Mouse (Mus musculus): ENCODE measurements around the gene Kcnh2. TPM values are rescaled to one million over a fixed set of nuclear protein-coding genes. Genes with fewer than 3 reads are reported as not detected.
A peak's percentile ranks its signal among the peaks of the same experiment; 100 is the strongest.

The Kcnh2 gene
- polyA plus RNA-seq, 1 experiment from 2014 or later, result 21.0 TPM

GRCm38 (mm10) chr5:24347186-24347875 is 4.1 kb downstream of the Kcnh2 start:
- Histone ChIP-seq H3K4me2 (peak overlapping the region; percentile 93; the same call in 1 of the 2 replicates), H3K27ac (peak overlapping the region; percentile 99), H3K36me3 (peaks cover 5% of the 10 kb centered on the region; the same call in 1 of the 2 replicates), H3K4me1 (replicated peaks) (peaks cover 87% of the 10 kb centered on the region), H3K9me3 (replicated peaks) (no peaks in the 10 kb centered on the region), H3K4me3 (peak overlapping the region; percentile 81; the same call in 1 of the 2 replicates), H3K9ac (no peak overlapping the region), H3K27me3 (no peaks in the 10 kb centered on the region)
- ATAC-seq (replicated peaks; ENCODE audit: insufficient number of reproducible peaks, insufficient read depth, low FRiP score, low read depth), result no peak
- 52% methylated on average over 7 of the region's 7 CpGs for WGBS

DNA sequence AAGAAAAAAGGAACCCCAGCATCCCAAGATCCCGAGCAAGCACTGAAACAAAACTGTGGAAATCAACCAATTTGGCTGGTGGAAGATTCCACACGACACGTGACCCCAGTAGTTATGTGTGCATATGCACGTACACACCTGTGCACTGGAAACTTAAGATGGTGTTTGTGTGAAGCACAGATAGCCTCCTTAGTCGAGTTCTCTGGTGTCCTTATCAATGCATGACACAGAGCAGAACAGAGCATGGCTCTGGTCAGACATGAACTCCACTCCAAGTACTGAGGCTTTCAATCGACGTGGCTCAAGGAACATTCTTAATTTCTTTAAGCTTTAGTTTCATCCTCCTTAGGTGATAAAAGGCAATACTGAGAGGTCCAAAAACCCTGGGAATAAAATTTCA is 5.1 kb downstream of the Kcnh2 start:
- Histone ChIP-seq H3K9me3 (replicated peaks) (no peaks in the 10 kb centered on the region), H3K27ac (peak overlapping the region; percentile 99; the same call in 1 of the 2 replicates), H3K9ac (no peak overlapping the region), H3K36me3 (peaks cover 5% of the 10 kb centered on the region; the same call in 1 of the 2 replicates), H3K27me3 (no peaks in the 10 kb centered on the region), H3K4me1 (replicated peaks) (peaks cover 91% of the 10 kb centered on the region), H3K4me3 (no peak overlapping the region), H3K4me2 (no peak overlapping the region)
- ATAC-seq (replicated peaks; ENCODE audit: insufficient number of reproducible peaks, insufficient read depth, low FRiP score, low read depth), result no peak
- WGBS, result 66% methylated on average over 7 of the region's 7 CpGs

- H3K4me1 ChIP-seq (replicated peaks), result peaks cover 88% of the 10 kb centered on the region
- peaks cover 5% of the 10 kb centered on the region; the same call in 1 of the 2 replicates for H3K36me3 ChIP-seq
- peak; percentile 41 for ATAC-seq (replicated peaks; ENCODE audit: insufficient number of reproducible peaks, insufficient read depth, low FRiP score, low read depth)
- H3K27ac ChIP-seq, result peak overlapping the region; percentile 84
- WGBS, result 17% methylated on average over 12 of the region's 12 CpGs
- no peak overlapping the region for H3K4me3 ChIP-seq
- no peaks in the 10 kb centered on the region for H3K9me3 ChIP-seq (replicated peaks)
- H3K4me2 ChIP-seq, result peak overlapping the region; percentile 43
- H3K9ac ChIP-seq, result peak overlapping the region; percentile 20
- no peaks in the 10 kb centered on the region for H3K27me3 ChIP-seq
Observed at GRCm38 (mm10) chr5:24344477-24345051, 6.8 kb downstream of the Kcnh2 start.

DNA sequence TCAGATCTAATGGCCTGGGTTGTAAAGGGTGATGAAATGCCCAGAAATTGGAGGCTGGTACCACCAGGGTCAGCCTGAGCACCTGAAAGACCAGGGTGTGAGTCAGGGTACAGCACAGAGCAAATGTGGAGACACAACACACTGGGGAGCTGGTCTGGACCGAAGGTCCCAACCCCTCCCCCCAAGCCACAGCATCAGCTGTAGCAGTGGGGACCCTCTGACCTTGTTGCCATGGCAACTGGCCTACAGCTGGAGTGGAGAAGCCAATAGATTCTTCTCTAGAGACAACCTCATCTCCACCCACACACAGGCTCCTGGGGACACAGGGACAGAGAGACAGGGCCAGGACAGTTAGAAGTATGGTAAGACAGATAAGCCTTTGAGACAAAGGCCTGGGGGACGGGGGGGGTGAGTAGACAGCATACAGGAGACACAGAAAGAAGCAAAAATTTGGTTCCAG is 7.4 kb downstream of the Kcnh2 start:
- no peaks in the 10 kb centered on the region for H3K9me3 ChIP-seq (replicated peaks)
- H3K9ac ChIP-seq, result no peak overlapping the region
- H3K4me1 ChIP-seq (replicated peaks), result peaks cover 88% of the 10 kb centered on the region
- ATAC-seq (replicated peaks; ENCODE audit: insufficient number of reproducible peaks, insufficient read depth, low FRiP score, low read depth), result no peak
- H3K4me3 ChIP-seq, result no peak overlapping the region
- WGBS, result 12% methylated on average over 2 of the region's 2 CpGs
- no peaks in the 10 kb centered on the region for H3K27me3 ChIP-seq
- peak overlapping the region; percentile 84 for H3K27ac ChIP-seq
- H3K4me2 ChIP-seq, result peak overlapping the region; percentile 43
- peaks cover 5% of the 10 kb centered on the region; the same call in 1 of the 2 replicates for H3K36me3 ChIP-seq

- Histone ChIP-seq H3K9ac (0 out of 2 replicates have a peak overlapping the region, but pooled peaks have one; percentile 16), H3K27ac (peak overlapping the region; percentile 84), H3K4me3 (no peak overlapping the region), H3K4me2 (no peak overlapping the region), H3K27me3 (no peaks in the 10 kb centered on the region), H3K36me3 (peaks cover 5% of the 10 kb centered on the region; the same call in 1 of the 2 replicates), H3K9me3 (replicated peaks) (no peaks in the 10 kb centered on the region), H3K4me1 (replicated peaks) (peaks cover 88% of the 10 kb centered on the region)
- ATAC-seq (replicated peaks; ENCODE audit: insufficient number of reproducible peaks, insufficient read depth, low FRiP score, low read depth), result no peak
Observed at GRCm38 (mm10) chr5:24343379-24343778, 8.0 kb downstream of the Kcnh2 start.

DNA sequence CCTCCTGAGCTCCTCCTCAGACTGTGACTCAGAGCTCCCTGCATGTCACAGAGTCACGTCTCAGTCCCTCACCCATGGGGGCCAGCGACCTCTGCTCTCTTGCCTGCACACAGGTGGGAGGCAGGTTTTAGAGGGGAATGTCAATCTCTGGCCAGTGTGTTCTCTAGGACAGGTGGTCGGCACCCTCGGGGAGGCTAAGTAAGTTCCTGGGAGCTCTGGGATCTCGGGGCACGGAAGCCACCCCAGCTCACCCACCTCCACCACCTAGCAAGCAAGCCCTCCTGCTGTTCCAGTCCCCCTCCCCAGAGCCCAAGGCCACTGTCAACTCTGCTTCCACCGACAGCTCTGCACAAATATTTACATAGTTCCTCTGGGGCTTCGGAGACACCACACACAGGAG is 8.4 kb downstream of the Kcnh2 start:
- H3K9ac ChIP-seq, result peak overlapping the region; percentile 16; the same call in 1 of the 2 replicates
- ATAC-seq (replicated peaks; ENCODE audit: insufficient number of reproducible peaks, insufficient read depth, low FRiP score, low read depth), result no peak

DNA sequence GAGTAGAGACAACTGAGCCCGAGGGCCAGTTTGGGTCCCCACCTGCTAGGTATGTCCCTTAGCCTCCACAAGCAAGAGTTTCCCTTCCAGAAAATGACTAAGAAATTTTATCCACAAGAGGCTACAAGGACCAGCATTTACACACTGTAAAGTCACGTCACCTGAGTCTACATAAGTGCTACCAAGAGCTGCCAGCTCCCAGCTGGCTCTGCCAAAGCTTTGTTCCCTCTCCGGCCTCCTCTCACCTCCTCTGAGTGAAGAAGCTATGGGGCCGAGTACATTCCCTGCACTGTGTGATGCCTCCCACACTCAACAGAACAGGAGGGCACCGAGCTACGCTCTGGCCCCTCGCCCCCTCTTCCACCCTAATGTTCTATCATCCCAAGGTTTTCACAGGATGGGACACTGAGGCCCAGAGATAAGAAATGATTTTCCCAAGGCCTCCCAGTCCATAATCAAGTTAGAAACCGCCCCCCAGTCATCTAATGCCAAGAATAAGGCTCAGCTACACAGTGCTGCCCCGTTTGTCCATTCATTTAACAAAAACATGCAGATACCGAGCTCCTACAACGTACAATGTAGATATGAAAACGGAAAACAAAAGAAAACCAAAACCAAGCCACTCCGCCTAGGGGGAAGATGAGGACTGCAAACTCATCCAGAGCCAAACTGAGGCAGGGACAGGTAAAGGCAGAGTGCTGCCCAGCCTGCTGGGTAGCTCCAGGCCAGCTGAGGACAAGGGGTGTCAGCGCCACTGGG is 9.0 kb downstream of the Kcnh2 start:
- 50% methylated on average over 14 of the region's 14 CpGs for WGBS

More for the DNA sequence above, 8.4 kb downstream of the Kcnh2 start:
- WGBS, result 39% methylated on average over 8 of the region's 8 CpGs
- Histone ChIP-seq H3K4me2 (peak overlapping the region; percentile 11; the same call in 1 of the 2 replicates), H3K27ac (peak overlapping the region; percentile 84), H3K4me1 (replicated peaks) (peaks cover 88% of the 10 kb centered on the region), H3K36me3 (peaks cover 5% of the 10 kb centered on the region; the same call in 1 of the 2 replicates), H3K27me3 (no peaks in the 10 kb centered on the region), H3K9me3 (replicated peaks) (no peaks in the 10 kb centered on the region), H3K4me3 (no peak overlapping the region)

GRCm38 (mm10) chr5:24337821-24338220 is 13.6 kb downstream of the Kcnh2 start:
- Histone ChIP-seq H3K4me1 (replicated peaks) (peaks cover 85% of the 10 kb centered on the region), H3K9ac (no peak overlapping the region), H3K4me2 (peak overlapping the region; percentile 39), H3K4me3 (no peak overlapping the region), H3K27ac (peak overlapping the region; percentile 86), H3K9me3 (replicated peaks) (no peaks in the 10 kb centered on the region), H3K27me3 (no peaks in the 10 kb centered on the region), H3K36me3 (peaks cover 3% of the 10 kb centered on the region; the same call in 1 of the 2 replicates)
- no peak for ATAC-seq (replicated peaks; ENCODE audit: insufficient number of reproducible peaks, insufficient read depth, low FRiP score, low read depth)
- WGBS, result 16% methylated on average over 2 of the region's 2 CpGs

More for the DNA sequence above, 9.0 kb downstream of the Kcnh2 start:
- Histone ChIP-seq H3K36me3 (peaks cover 5% of the 10 kb centered on the region; the same call in 1 of the 2 replicates), H3K27ac (peak overlapping the region; percentile 84), H3K4me3 (no peak overlapping the region), H3K9ac (peak overlapping the region; percentile 18; the same call in 1 of the 2 replicates), H3K27me3 (no peaks in the 10 kb centered on the region), H3K9me3 (replicated peaks) (no peaks in the 10 kb centered on the region), H3K4me2 (peak overlapping the region; percentile 11), H3K4me1 (replicated peaks) (peaks cover 88% of the 10 kb centered on the region)
- no peak for ATAC-seq (replicated peaks; ENCODE audit: insufficient number of reproducible peaks, insufficient read depth, low FRiP score, low read depth)

- Histone ChIP-seq H3K36me3 (peaks cover 5% of the 10 kb centered on the region; the same call in 1 of the 2 replicates), H3K9ac (peak overlapping the region; percentile 13; the same call in 1 of the 2 replicates), H3K27ac (peak overlapping the region; percentile 86), H3K9me3 (replicated peaks) (no peaks in the 10 kb centered on the region), H3K4me1 (replicated peaks) (peaks cover 80% of the 10 kb centered on the region), H3K27me3 (no peaks in the 10 kb centered on the region), H3K4me3 (no peak overlapping the region), H3K4me2 (peak overlapping the region; percentile 39)
- peak; percentile 88 for ATAC-seq (replicated peaks; ENCODE audit: insufficient number of reproducible peaks, insufficient read depth, low FRiP score, low read depth)
- WGBS, result 5% methylated on average over 9 of the region's 9 CpGs
Observed at GRCm38 (mm10) chr5:24337366-24337765, 14.0 kb downstream of the Kcnh2 start.

- Histone ChIP-seq H3K4me2 (no peak overlapping the region), H3K4me1 (replicated peaks) (peaks cover 69% of the 10 kb centered on the region), H3K36me3 (peaks cover 18% of the 10 kb centered on the region; the same call in 1 of the 2 replicates), H3K27ac (peak overlapping the region; percentile 86), H3K9ac (no peak overlapping the region; the same call in 1 of the 2 replicates), H3K9me3 (replicated peaks) (no peaks in the 10 kb centered on the region), H3K27me3 (no peaks in the 10 kb centered on the region), H3K4me3 (no peak overlapping the region)
- 10% methylated on average over 3 of the region's 3 CpGs for WGBS
- ATAC-seq (replicated peaks; ENCODE audit: insufficient number of reproducible peaks, insufficient read depth, low FRiP score, low read depth), result peak; percentile 69
Observed at GRCm38 (mm10) chr5:24335888-24336511, 15.4 kb downstream of the Kcnh2 start.
